Mouse (Mus musculus) urinary bladder, postnatal 14 days (tissue): ENCODE measurements around the gene Hsf2bp.

ENCODE experiments used
- DNase-seq: peaks from one replicate; pipeline ENCODE4 v3.0.0; 2021; ENCODE audit warnings: low spot score

Hsf2bp gene

GRCm38 (mm10) chr17:32031684-32032083 lies 4.5 kb downstream of the Hsf2bp start:
- no peak for DNase-seq

- DNase-seq = no peak
These were observed 7.8 kb downstream of the Hsf2bp start for GRCm38 (mm10) chr17:32028301-32028700.

GRCm38 (mm10) chr17:32027666-32028065 lies 8.5 kb downstream of the Hsf2bp start:
- DNase-seq = peak; percentile 21

- DNase-seq = peak; percentile 78
These were observed 10.8 kb downstream of the Hsf2bp start for GRCm38 (mm10) chr17:32025386-32025785.

GRCm38 (mm10) chr17:32024671-32025073 lies 11.5 kb downstream of the Hsf2bp start:
- peak; percentile 24 for DNase-seq

- DNase-seq = peak; percentile 38
These were observed 13.1 kb downstream of the Hsf2bp start for GRCm38 (mm10) chr17:32023088-32023487.

GRCm38 (mm10) chr17:32022551-32022950 lies 13.6 kb downstream of the Hsf2bp start:
- DNase-seq = no peak

- DNase-seq = no peak
These were observed 14.2 kb downstream of the Hsf2bp start for GRCm38 (mm10) chr17:32021981-32022380.

GRCm38 (mm10) chr17:32018127-32018894 lies 17.8 kb downstream of the Hsf2bp start:
- no peak for DNase-seq

- DNase-seq = no peak
These were observed 19.7 kb downstream of the Hsf2bp start for GRCm38 (mm10) chr17:32016481-32016880.

- DNase-seq = no peak
These were observed 22.5 kb downstream of the Hsf2bp start for GRCm38 (mm10) chr17:32013659-32014058.

- DNase-seq = no peak
These were observed 23.9 kb downstream of the Hsf2bp start for GRCm38 (mm10) chr17:32012254-32012653.

- no peak for DNase-seq
These were observed 24.5 kb downstream of the Hsf2bp start for GRCm38 (mm10) chr17:32011694-32012093.

- no peak for DNase-seq
These were observed 29.3 kb downstream of the Hsf2bp start for GRCm38 (mm10) chr17:32006800-32007199.

- DNase-seq = no peak
These were observed 32.9 kb downstream of the Hsf2bp start for GRCm38 (mm10) chr17:32003251-32003650.

- DNase-seq = no peak
These were observed 37.8 kb downstream of the Hsf2bp start for GRCm38 (mm10) chr17:31998351-31998750.

- no peak for DNase-seq
These were observed 39.8 kb downstream of the Hsf2bp start for GRCm38 (mm10) chr17:31996331-31996730.

GRCm38 (mm10) chr17:31995784-31996183 lies 40.4 kb downstream of the Hsf2bp start:
- no peak for DNase-seq

GRCm38 (mm10) chr17:31994132-31994531 lies 42.0 kb downstream of the Hsf2bp start:
- DNase-seq = no peak

- DNase-seq = no peak
These were observed 42.8 kb downstream of the Hsf2bp start for GRCm38 (mm10) chr17:31993354-31993753.

GRCm38 (mm10) chr17:31992004-31992403 lies 44.1 kb downstream of the Hsf2bp start:
- DNase-seq = no peak

GRCm38 (mm10) chr17:31989035-31989434 lies 47.1 kb downstream of the Hsf2bp start:
- no peak for DNase-seq

- DNase-seq = no peak
These were observed 49.2 kb downstream of the Hsf2bp start for GRCm38 (mm10) chr17:31986915-31987314.

- no peak for DNase-seq
These were observed 52.7 kb downstream of the Hsf2bp start for GRCm38 (mm10) chr17:31983491-31983890.
